Mouse (Mus musculus): ENCODE measurements around the gene Tcf7l2. TPM values are rescaled to one million over a fixed set of nuclear protein-coding genes. Genes with fewer than 3 reads are reported as not detected.

The Tcf7l2 gene
- total and polyA plus RNA-seq, 2 experiments = 3.2 to 14.6 TPM

GRCm38 (mm10) chr19:55916211-55916610 lies 174.6 kb downstream of the Tcf7l2 start:
- Histone ChIP-seq H3K27ac (replicated peaks; ENCODE audit: insufficient read depth, low read depth, low read length) (no peak overlapping the region), H3K9ac (ENCODE audit: low read depth, low read length) (no peak overlapping the region), H3K79me2 (ENCODE audit: control insufficient read depth, insufficient read depth, low read length) (no peaks in the 10 kb centered on the region), H3K27me3 (ENCODE audit: control insufficient read depth, insufficient read depth, low read length) (no peaks in the 10 kb centered on the region), H3K4me3 (ENCODE audit: insufficient read depth, low read depth, low read length) (no peak overlapping the region), H3K4me1 (ENCODE audit: control insufficient read depth, insufficient read depth, low read length) (peaks cover 2% of the 10 kb centered on the region; the same call in 1 of the 2 replicates), H3K36me3 (ENCODE audit: control insufficient read depth, insufficient read depth, low read length) (peaks cover 54% of the 10 kb centered on the region)
- TF ChIP-seq POLR2A (IDR thresholded peaks at IDR 0.05; ENCODE audit: extremely low read depth, insufficient read depth, low read length) (no peak), CTCF (IDR thresholded peaks at IDR 0.05; ENCODE audit: low read depth, low read length) (no peak)
- WGBS = 27% methylated on average over 3 of the region's 3 CpGs
- DNase-seq (ENCODE audit: extremely low read depth, low read depth, low spot score) = peak; percentile 76

- no peak overlapping the region for H3K9ac ChIP-seq (ENCODE audit: low read depth, low read length)
- no peak for DNase-seq (ENCODE audit: extremely low read depth, low read depth, low spot score)
- no peak overlapping the region for H3K27ac ChIP-seq (replicated peaks; ENCODE audit: insufficient read depth, low read depth, low read length)
- peaks cover 65% of the 10 kb centered on the region for H3K36me3 ChIP-seq (ENCODE audit: control insufficient read depth, insufficient read depth, low read length)
- no peak overlapping the region for H3K4me3 ChIP-seq (ENCODE audit: insufficient read depth, low read depth, low read length)
- 91% methylated on average over 12 of the region's 12 CpGs for WGBS
- H3K27me3 ChIP-seq (ENCODE audit: control insufficient read depth, insufficient read depth, low read length) = no peaks in the 10 kb centered on the region
- no peaks in the 10 kb centered on the region for H3K79me2 ChIP-seq (ENCODE audit: control insufficient read depth, insufficient read depth, low read length)
- no peak for TF ChIP-seq POLR2A (IDR thresholded peaks at IDR 0.05; ENCODE audit: extremely low read depth, insufficient read depth, low read length)
- no peak for TF ChIP-seq CTCF (IDR thresholded peaks at IDR 0.05; ENCODE audit: low read depth, low read length)
- H3K4me1 ChIP-seq (ENCODE audit: control insufficient read depth, insufficient read depth, low read length) = no peaks in the 10 kb centered on the region
Measured at GRCm38 (mm10) chr19:55923789-55924426, 182.3 kb downstream of the Tcf7l2 start.

GRCm38 (mm10) chr19:55924800-55925199 lies 183.2 kb downstream of the Tcf7l2 start:
- H3K4me3 ChIP-seq (ENCODE audit: insufficient read depth, low read depth, low read length) = no peak overlapping the region

GRCm38 (mm10) chr19:55925425-55925803 lies 183.8 kb downstream of the Tcf7l2 start:
- H3K79me2 ChIP-seq (ENCODE audit: control insufficient read depth, insufficient read depth, low read length) = no peaks in the 10 kb centered on the region
- no peak for TF ChIP-seq POLR2A (IDR thresholded peaks at IDR 0.05; ENCODE audit: extremely low read depth, insufficient read depth, low read length)
- TF ChIP-seq CTCF (IDR thresholded peaks at IDR 0.05; ENCODE audit: low read depth, low read length) = no peak
- peaks cover 55% of the 10 kb centered on the region for H3K36me3 ChIP-seq (ENCODE audit: control insufficient read depth, insufficient read depth, low read length)
- no peak for DNase-seq (ENCODE audit: extremely low read depth, low read depth, low spot score)
- H3K4me1 ChIP-seq (ENCODE audit: control insufficient read depth, insufficient read depth, low read length) = no peaks in the 10 kb centered on the region
- 76% methylated on average over 7 of the region's 7 CpGs for WGBS
- no peak overlapping the region for H3K27ac ChIP-seq (replicated peaks; ENCODE audit: insufficient read depth, low read depth, low read length)
- H3K9ac ChIP-seq (ENCODE audit: low read depth, low read length) = no peak overlapping the region
- H3K27me3 ChIP-seq (ENCODE audit: control insufficient read depth, insufficient read depth, low read length) = no peaks in the 10 kb centered on the region
- H3K4me3 ChIP-seq (ENCODE audit: insufficient read depth, low read depth, low read length) = no peak overlapping the region

More at GRCm38 (mm10) chr19:55924800-55925199, 183.2 kb downstream of the Tcf7l2 start:
- Histone ChIP-seq H3K79me2 (ENCODE audit: control insufficient read depth, insufficient read depth, low read length) (no peaks in the 10 kb centered on the region), H3K27me3 (ENCODE audit: control insufficient read depth, insufficient read depth, low read length) (no peaks in the 10 kb centered on the region), H3K36me3 (ENCODE audit: control insufficient read depth, insufficient read depth, low read length) (peaks cover 59% of the 10 kb centered on the region), H3K4me1 (ENCODE audit: control insufficient read depth, insufficient read depth, low read length) (no peaks in the 10 kb centered on the region), H3K27ac (replicated peaks; ENCODE audit: insufficient read depth, low read depth, low read length) (no peak overlapping the region), H3K9ac (ENCODE audit: low read depth, low read length) (no peak overlapping the region)
- WGBS = 93% methylated on average over 4 of the region's 4 CpGs
- TF ChIP-seq POLR2A (IDR thresholded peaks at IDR 0.05; ENCODE audit: extremely low read depth, insufficient read depth, low read length) = no peak
- TF ChIP-seq CTCF (IDR thresholded peaks at IDR 0.05; ENCODE audit: low read depth, low read length) = no peak
- DNase-seq (ENCODE audit: extremely low read depth, low read depth, low spot score) = no peak

- Histone ChIP-seq H3K36me3 (ENCODE audit: control insufficient read depth, insufficient read depth, low read length) (peaks cover 49% of the 10 kb centered on the region), H3K9ac (ENCODE audit: low read depth, low read length) (no peak overlapping the region), H3K79me2 (ENCODE audit: control insufficient read depth, insufficient read depth, low read length) (no peaks in the 10 kb centered on the region), H3K27me3 (ENCODE audit: control insufficient read depth, insufficient read depth, low read length) (no peaks in the 10 kb centered on the region), H3K4me1 (ENCODE audit: control insufficient read depth, insufficient read depth, low read length) (no peaks in the 10 kb centered on the region), H3K27ac (replicated peaks; ENCODE audit: insufficient read depth, low read depth, low read length) (no peak overlapping the region), H3K4me3 (ENCODE audit: insufficient read depth, low read depth, low read length) (no peak overlapping the region)
- TF ChIP-seq POLR2A (IDR thresholded peaks at IDR 0.05; ENCODE audit: extremely low read depth, insufficient read depth, low read length) (no peak), CTCF (IDR thresholded peaks at IDR 0.05; ENCODE audit: low read depth, low read length) (no peak)
- DNase-seq (ENCODE audit: extremely low read depth, low read depth, low spot score) = no peak
- WGBS = 93% methylated on average over 16 of the region's 16 CpGs
Measured at GRCm38 (mm10) chr19:55925804-55926521, 184.3 kb downstream of the Tcf7l2 start.

All from liver, adult 2 months (tissue).